Mouse (Mus musculus) left cerebral cortex, postnatal 14 days (tissue): Measurements from ENCODE around the gene Nrcam. TPM values are rescaled to one million over a fixed set of nuclear protein-coding genes. Genes with fewer than 3 reads are reported as not detected.

Experiments
- DNase-seq, 2 experiments: peaks; one replicate each; pipeline ENCODE4 v3.0.0; 2021 to 2022; ENCODE audit warnings: low spot score in 2 of 2, mixed read lengths in 1 of 2
- intact Hi-C: fragments of 180-260 bp; cut with DNase I; formaldehyde crosslinking; loops from one replicate; pipeline ENCODE4 v1.15.1; 2025
- total RNA-seq, 2 experiments: library from RNA; stranded (reverse); gene quantifications; 2 replicates each; pipeline ENCODE4 v1.2.3; 2021

Gene Nrcam
- total RNA-seq, 2 experiments from 2014 or later, result 515 to 519 TPM

- no peak for DNase-seq
- intact Hi-C loops, result no loop called here
These were observed 17.5 kb downstream of the Nrcam start for GRCm38 (mm10) chr12:44346143-44346542.

GRCm38 (mm10) chr12:44355116-44355515 lies 26.4 kb downstream of the Nrcam start:
- intact Hi-C loops, result no loop called here

GRCm38 (mm10) chr12:44357460-44357859 lies 28.8 kb downstream of the Nrcam start:
- no peak for DNase-seq

More at GRCm38 (mm10) chr12:44355116-44355515, 26.4 kb downstream of the Nrcam start:
- no peak for DNase-seq

GRCm38 (mm10) chr12:44357881-44358280 lies 29.2 kb downstream of the Nrcam start:
- DNase-seq, result no peak
- intact Hi-C loops, result no loop called here

More at GRCm38 (mm10) chr12:44357460-44357859, 28.8 kb downstream of the Nrcam start:
- intact Hi-C loops, result no loop called here

- intact Hi-C loops, result no loop called here
- peak in 1 of 2 experiments; percentile 37 for DNase-seq
These were observed 42.5 kb downstream of the Nrcam start for GRCm38 (mm10) chr12:44371076-44371710.

GRCm38 (mm10) chr12:44375956-44376355 lies 47.3 kb downstream of the Nrcam start:
- DNase-seq, result no peak

GRCm38 (mm10) chr12:44378431-44379161 lies 49.9 kb downstream of the Nrcam start:
- intact Hi-C loops, result no loop called here
- peak in 1 of 2 experiments; percentile 27 for DNase-seq

More at GRCm38 (mm10) chr12:44375956-44376355, 47.3 kb downstream of the Nrcam start:
- intact Hi-C loops, result no loop called here

- DNase-seq, result peak; percentile 65 to 85
- intact Hi-C loops, result loop anchor here (2.0 to 5.0 kb wide), 2 partner anchors 30 to 49 kb away; no protein-coding TSS in a partner anchor
These were observed 52.1 kb downstream of the Nrcam start for GRCm38 (mm10) chr12:44380805-44381204.

GRCm38 (mm10) chr12:44386398-44386797 lies 57.7 kb downstream of the Nrcam start:
- intact Hi-C loops, result no loop called here
- no peak for DNase-seq

GRCm38 (mm10) chr12:44388220-44388619 lies 59.5 kb downstream of the Nrcam start:
- DNase-seq, result no peak
- intact Hi-C loops, result no loop called here

- DNase-seq, result no peak
- intact Hi-C loops, result no loop called here
These were observed 61.9 kb downstream of the Nrcam start for GRCm38 (mm10) chr12:44390391-44391137.

GRCm38 (mm10) chr12:44394901-44395300 lies 66.2 kb downstream of the Nrcam start:
- no peak for DNase-seq
- intact Hi-C loops, result no loop called here

GRCm38 (mm10) chr12:44397782-44398181 lies 69.1 kb downstream of the Nrcam start:
- peak in 1 of 2 experiments; percentile 28 for DNase-seq
- intact Hi-C loops, result no loop called here

GRCm38 (mm10) chr12:44402134-44402533 lies 73.4 kb downstream of the Nrcam start:
- no peak for DNase-seq
- intact Hi-C loops, result no loop called here

- no peak for DNase-seq
- intact Hi-C loops, result no loop called here
These were observed 74.6 kb downstream of the Nrcam start for GRCm38 (mm10) chr12:44403270-44403669.

- DNase-seq, result no peak
- intact Hi-C loops, result no loop called here
These were observed 75.2 kb downstream of the Nrcam start for GRCm38 (mm10) chr12:44403731-44404424.

- peak; percentile 75 to 93 for DNase-seq
- intact Hi-C loops, result loop anchor here (2.0 kb wide), 1 partner anchor 29 kb away; no protein-coding TSS in a partner anchor
These were observed 81.1 kb downstream of the Nrcam start for GRCm38 (mm10) chr12:44409786-44410185.

GRCm38 (mm10) chr12:44411031-44411430 lies 82.3 kb downstream of the Nrcam start:
- no peak for DNase-seq
- intact Hi-C loops, result loop anchor here (2.0 kb wide), 1 partner anchor 30 kb away; no protein-coding TSS in a partner anchor

GRCm38 (mm10) chr12:44422154-44422866 lies 93.6 kb downstream of the Nrcam start:
- DNase-seq, result no peak
- intact Hi-C loops, result no loop called here
